Mouse (Mus musculus) testis, adult 2 months (tissue): ENCODE data around the gene Zfp46.

Experiments used
- CTCF ChIP-seq: fragments of 200-500 bp; IDR thresholded peaks from 2 replicates; pipeline ENCODE4 v1.5.1; 2012; ENCODE audit warnings: low read depth, mild to moderate bottlenecking, inconsistent platforms, low read length, moderate library complexity; ENCODE audit not compliant: control insufficient read depth, insufficient read depth, insufficient replicate concordance
- POLR2A ChIP-seq: fragments of 200-500 bp; IDR thresholded peaks from 2 replicates; pipeline ENCODE4 v1.6.1; 2012; ENCODE audit warnings: low read depth, mild to moderate bottlenecking, inconsistent platforms, low read length, moderate library complexity; ENCODE audit not compliant: control insufficient read depth

DNA sequence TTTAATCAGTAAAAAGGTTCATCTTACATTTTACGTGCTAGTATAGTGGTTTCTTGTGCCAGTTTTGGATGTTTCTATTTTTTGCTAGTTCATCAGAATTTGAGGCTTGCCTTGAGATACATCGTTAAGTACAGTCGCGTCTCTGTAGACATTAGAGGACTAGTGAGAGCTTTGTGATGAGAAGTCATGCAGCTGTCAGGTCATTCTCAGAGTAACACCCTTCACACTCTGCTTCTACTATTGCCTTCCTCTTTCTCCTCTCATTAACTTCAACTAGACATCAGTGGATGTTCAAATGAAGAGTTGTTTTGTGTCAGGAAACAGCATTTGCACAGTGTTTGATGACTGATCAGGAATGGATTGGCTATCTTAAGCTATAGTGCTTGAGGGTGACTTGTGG, 28.1 kb downstream of the Zfp46 start:
- TF ChIP-seq CTCF (no peak), POLR2A (no peak)
